Mouse (Mus musculus): ENCODE measurements at regions not wholly inside any gene's neighbourhood (a gene's known extent, or its start where the extent isn't known, plus 50 kb on each side); places are given as distances from the start of the nearest gene placed in this dataset.

- no peak overlapping the region for H3K27ac ChIP-seq (ENCODE audit: insufficient read depth, low read depth, low read length)
- H3K4me3 ChIP-seq (ENCODE audit: insufficient read depth, low read length): no peak overlapping the region
- TF ChIP-seq CTCF (IDR thresholded peaks at IDR 0.05; ENCODE audit: low read depth, low read length) (no peak), POLR2A (IDR thresholded peaks at IDR 0.05; ENCODE audit: borderline replicate concordance, low read depth, low read length) (no peak)
- no peaks in the 10 kb centered on the region for H3K4me1 ChIP-seq (ENCODE audit: control insufficient read depth, insufficient read depth, low read length)
These were observed 250.5 kb upstream of the Irx4 start for GRCm38 (mm10) chr13:73009547-73010475.

- H3K4me3 ChIP-seq (ENCODE audit: insufficient read depth, low read length): no peak overlapping the region
- TF ChIP-seq POLR2A (IDR thresholded peaks at IDR 0.05; ENCODE audit: borderline replicate concordance, low read depth, low read length) (no peak), CTCF (IDR thresholded peaks at IDR 0.05; ENCODE audit: low read depth, low read length) (no peak)
- H3K4me1 ChIP-seq (ENCODE audit: control insufficient read depth, insufficient read depth, low read length): no peaks in the 10 kb centered on the region
- no peak overlapping the region for H3K27ac ChIP-seq (ENCODE audit: insufficient read depth, low read depth, low read length)
These were observed 241.1 kb upstream of the Irx4 start for GRCm38 (mm10) chr13:73019181-73019580.

GRCm38 (mm10) chr13:73031217-73031616, 229.1 kb upstream of the Irx4 start:
- TF ChIP-seq CTCF (IDR thresholded peaks at IDR 0.05; ENCODE audit: low read depth, low read length): no peak
- TF ChIP-seq POLR2A (IDR thresholded peaks at IDR 0.05; ENCODE audit: borderline replicate concordance, low read depth, low read length): no peak
- H3K4me3 ChIP-seq (ENCODE audit: insufficient read depth, low read length): no peak overlapping the region
- H3K27ac ChIP-seq (ENCODE audit: insufficient read depth, low read depth, low read length): no peak overlapping the region
- H3K4me1 ChIP-seq (ENCODE audit: control insufficient read depth, insufficient read depth, low read length): no peaks in the 10 kb centered on the region

GRCm38 (mm10) chr13:73033055-73033454, 227.2 kb upstream of the Irx4 start:
- no peaks in the 10 kb centered on the region for H3K4me1 ChIP-seq (ENCODE audit: control insufficient read depth, insufficient read depth, low read length)
- TF ChIP-seq CTCF (IDR thresholded peaks at IDR 0.05; ENCODE audit: low read depth, low read length) (peak; percentile 49; the same call in 1 of the 2 replicates), POLR2A (IDR thresholded peaks at IDR 0.05; ENCODE audit: borderline replicate concordance, low read depth, low read length) (no peak)
- H3K27ac ChIP-seq (ENCODE audit: insufficient read depth, low read depth, low read length): no peak overlapping the region
- no peak overlapping the region for H3K4me3 ChIP-seq (ENCODE audit: insufficient read depth, low read length)

GRCm38 (mm10) chr13:73034065-73034831, 226.0 kb upstream of the Irx4 start:
- Histone ChIP-seq H3K4me1 (ENCODE audit: control insufficient read depth, insufficient read depth, low read length) (no peaks in the 10 kb centered on the region), H3K27ac (ENCODE audit: insufficient read depth, low read depth, low read length) (no peak overlapping the region), H3K4me3 (ENCODE audit: insufficient read depth, low read length) (no peak overlapping the region)
- no peak for TF ChIP-seq CTCF (IDR thresholded peaks at IDR 0.05; ENCODE audit: low read depth, low read length)
- TF ChIP-seq POLR2A (IDR thresholded peaks at IDR 0.05; ENCODE audit: borderline replicate concordance, low read depth, low read length): no peak

GRCm38 (mm10) chr13:73034886-73035285, 225.4 kb upstream of the Irx4 start:
- no peak overlapping the region for H3K27ac ChIP-seq (ENCODE audit: insufficient read depth, low read depth, low read length)
- TF ChIP-seq POLR2A (IDR thresholded peaks at IDR 0.05; ENCODE audit: borderline replicate concordance, low read depth, low read length): no peak
- TF ChIP-seq CTCF (IDR thresholded peaks at IDR 0.05; ENCODE audit: low read depth, low read length): no peak

GRCm38 (mm10) chr13:73035336-73035940, 224.8 kb upstream of the Irx4 start:
- no peaks in the 10 kb centered on the region for H3K4me1 ChIP-seq (ENCODE audit: control insufficient read depth, insufficient read depth, low read length)
- no peak overlapping the region for H3K27ac ChIP-seq (ENCODE audit: insufficient read depth, low read depth, low read length)
- TF ChIP-seq CTCF (IDR thresholded peaks at IDR 0.05; ENCODE audit: low read depth, low read length): no peak
- no peak for TF ChIP-seq POLR2A (IDR thresholded peaks at IDR 0.05; ENCODE audit: borderline replicate concordance, low read depth, low read length)
- no peak overlapping the region for H3K4me3 ChIP-seq (ENCODE audit: insufficient read depth, low read length)

More at GRCm38 (mm10) chr13:73034886-73035285, 225.4 kb upstream of the Irx4 start:
- Histone ChIP-seq H3K4me3 (ENCODE audit: insufficient read depth, low read length) (no peak overlapping the region), H3K4me1 (ENCODE audit: control insufficient read depth, insufficient read depth, low read length) (no peaks in the 10 kb centered on the region)

GRCm38 (mm10) chr13:73039731-73040130, 220.5 kb upstream of the Irx4 start:
- Histone ChIP-seq H3K4me1 (ENCODE audit: control insufficient read depth, insufficient read depth, low read length) (no peaks in the 10 kb centered on the region), H3K4me3 (ENCODE audit: insufficient read depth, low read length) (no peak overlapping the region), H3K27ac (ENCODE audit: insufficient read depth, low read depth, low read length) (no peak overlapping the region)
- TF ChIP-seq CTCF (IDR thresholded peaks at IDR 0.05; ENCODE audit: low read depth, low read length) (no peak), POLR2A (IDR thresholded peaks at IDR 0.05; ENCODE audit: borderline replicate concordance, low read depth, low read length) (no peak)

GRCm38 (mm10) chr13:73041233-73042040, 218.8 kb upstream of the Irx4 start:
- H3K27ac ChIP-seq (ENCODE audit: insufficient read depth, low read depth, low read length): no peak overlapping the region
- H3K4me1 ChIP-seq (ENCODE audit: control insufficient read depth, insufficient read depth, low read length): no peaks in the 10 kb centered on the region
- TF ChIP-seq POLR2A (IDR thresholded peaks at IDR 0.05; ENCODE audit: borderline replicate concordance, low read depth, low read length) (no peak), CTCF (IDR thresholded peaks at IDR 0.05; ENCODE audit: low read depth, low read length) (no peak)
- no peak overlapping the region for H3K4me3 ChIP-seq (ENCODE audit: insufficient read depth, low read length)
